Mouse (Mus musculus): ENCODE results near the gene Acbd7.
A peak's percentile ranks its signal among the peaks of the same experiment; 100 is the strongest.

Gene Acbd7

DNA sequence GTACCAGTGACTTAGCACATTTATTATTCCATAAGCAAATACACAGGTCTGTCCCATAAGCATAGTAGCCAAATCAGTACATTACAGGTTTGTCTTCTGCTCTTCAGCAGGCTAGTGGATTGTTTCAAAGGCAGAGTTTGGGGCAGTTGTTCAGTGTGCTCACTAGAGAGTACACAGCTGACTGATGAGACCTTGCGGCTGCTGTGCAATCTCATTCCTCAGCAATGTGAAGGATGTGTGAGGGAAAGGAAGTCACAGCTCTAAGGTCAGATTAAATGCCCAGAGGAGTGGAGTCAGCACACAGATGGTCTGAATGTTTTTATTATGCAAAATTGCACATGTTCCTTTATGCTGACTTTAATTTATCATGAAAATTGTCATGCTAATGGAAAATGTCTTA, 9.4 kb upstream of the Acbd7 start:
- peaks cover 15% of the 10 kb centered on the region for H3K4me1 ChIP-seq (replicated peaks; ENCODE audit: low read depth, low read length)
- H3K9me3 ChIP-seq (ENCODE audit: low read length): no peaks in the 10 kb centered on the region
- no peaks in the 10 kb centered on the region for H3K27me3 ChIP-seq (ENCODE audit: insufficient read depth, low read length)
- peaks cover 98% of the 10 kb centered on the region for H3K36me3 ChIP-seq (ENCODE audit: insufficient read depth, low read length)
- no peak for TF ChIP-seq CTCF (conservative IDR thresholded peaks at IDR 0.05; ENCODE audit: low read length)
- no peak for TF ChIP-seq POU5F1 (IDR thresholded peaks at IDR 0.05; ENCODE audit: borderline replicate concordance, low read length)
- no peak for TF ChIP-seq NANOG (IDR thresholded peaks at IDR 0.05; ENCODE audit: borderline replicate concordance, low read length)
- no peak overlapping the region for H3K4me3 ChIP-seq (replicated peaks; ENCODE audit: low read length)

DNA sequence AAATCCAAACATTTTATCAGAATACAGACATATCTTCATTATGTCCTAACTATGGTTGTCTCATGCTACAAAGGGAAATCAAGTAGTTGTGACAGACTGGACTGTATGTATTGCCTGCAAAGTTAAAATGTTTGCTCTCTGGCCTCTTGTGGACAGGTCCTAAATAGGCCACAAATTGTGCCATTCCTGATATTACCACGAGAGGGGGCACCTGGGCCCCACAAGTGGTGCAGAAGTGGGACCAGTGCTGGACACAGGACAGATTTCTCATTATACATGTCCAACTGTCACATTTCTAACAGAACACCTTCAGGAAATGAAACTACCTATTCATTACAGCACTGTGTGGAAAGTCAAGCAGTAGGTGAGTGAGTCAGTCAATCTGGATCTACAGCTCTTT, 8.6 kb upstream of the Acbd7 start:
- TF ChIP-seq CTCF (conservative IDR thresholded peaks at IDR 0.05; ENCODE audit: low read length) (peak; percentile 74), POU5F1 (IDR thresholded peaks at IDR 0.05; ENCODE audit: borderline replicate concordance, low read length) (no peak), NANOG (IDR thresholded peaks at IDR 0.05; ENCODE audit: borderline replicate concordance, low read length) (no peak)
- no peaks in the 10 kb centered on the region for H3K27me3 ChIP-seq (ENCODE audit: insufficient read depth, low read length)
- no peaks in the 10 kb centered on the region for H3K9me3 ChIP-seq (ENCODE audit: low read length)
- H3K4me3 ChIP-seq (replicated peaks; ENCODE audit: low read length): no peak overlapping the region
- peaks cover 90% of the 10 kb centered on the region for H3K36me3 ChIP-seq (ENCODE audit: insufficient read depth, low read length)
- H3K4me1 ChIP-seq (replicated peaks; ENCODE audit: low read depth, low read length): peaks cover 17% of the 10 kb centered on the region

DNA sequence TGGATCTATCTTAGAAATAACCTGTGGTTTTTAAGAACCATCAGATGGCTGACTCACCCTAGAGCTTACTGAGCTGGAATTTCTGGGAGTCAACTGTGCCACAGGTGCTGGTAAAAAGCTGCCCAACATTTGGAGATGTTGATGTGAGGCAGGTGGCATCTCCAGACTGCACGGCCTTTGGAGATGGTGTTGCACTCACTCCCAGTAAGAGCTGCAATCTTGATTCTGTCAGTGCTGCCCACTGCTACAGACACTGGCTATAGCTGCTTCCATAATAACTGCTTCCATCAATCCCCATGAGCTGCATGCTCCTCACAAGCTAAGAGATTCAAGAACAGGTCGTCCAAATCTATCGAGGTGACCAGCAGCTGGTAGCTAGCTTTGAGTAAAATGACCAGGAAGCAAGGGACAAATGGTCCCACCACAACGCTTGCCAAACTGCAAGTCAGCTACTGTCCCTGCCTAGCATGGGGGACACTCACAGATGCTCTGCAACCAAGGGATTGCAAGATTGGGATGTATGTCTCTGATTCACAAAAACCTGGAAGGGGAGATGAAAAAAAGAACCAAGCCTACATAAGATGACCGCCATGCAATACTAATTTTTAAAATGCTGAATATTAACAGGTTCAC, 4.8 kb upstream of the Acbd7 start:
- Histone ChIP-seq H3K36me3 (ENCODE audit: insufficient read depth, low read length) (peaks cover 52% of the 10 kb centered on the region), H3K9me3 (ENCODE audit: low read length) (no peaks in the 10 kb centered on the region), H3K4me1 (replicated peaks; ENCODE audit: low read depth, low read length) (peaks cover 27% of the 10 kb centered on the region), H3K4me3 (replicated peaks; ENCODE audit: low read length) (peak overlapping the region; percentile 89), H3K27me3 (ENCODE audit: insufficient read depth, low read length) (no peaks in the 10 kb centered on the region; the same call in 1 of the 2 replicates)
- no peak for TF ChIP-seq NANOG (IDR thresholded peaks at IDR 0.05; ENCODE audit: borderline replicate concordance, low read length)
- TF ChIP-seq CTCF (conservative IDR thresholded peaks at IDR 0.05; ENCODE audit: low read length): no peak
- no peak for TF ChIP-seq POU5F1 (IDR thresholded peaks at IDR 0.05; ENCODE audit: borderline replicate concordance, low read length)

DNA sequence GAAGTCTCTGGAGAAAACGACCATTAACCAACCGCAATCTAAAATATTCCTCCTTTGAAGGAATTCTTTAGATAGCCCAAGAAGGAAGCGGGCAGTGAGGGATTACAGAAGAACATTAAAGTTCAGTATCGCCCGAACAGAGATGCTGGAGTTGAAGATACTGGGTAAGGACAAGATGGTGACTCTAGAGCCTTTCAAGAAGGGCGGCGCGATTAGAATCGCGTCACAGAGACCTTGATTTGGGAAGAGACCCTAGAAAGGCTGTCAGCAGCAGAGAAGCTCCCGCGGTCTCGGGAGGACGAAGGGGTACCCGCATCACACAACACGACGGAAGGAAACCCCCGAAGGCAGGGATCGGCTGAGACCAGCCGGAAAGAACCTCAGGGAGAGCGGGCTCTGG, 3.9 kb upstream of the Acbd7 start:
- no peaks in the 10 kb centered on the region for H3K9me3 ChIP-seq (ENCODE audit: low read length)
- peaks cover 30% of the 10 kb centered on the region for H3K4me1 ChIP-seq (replicated peaks; ENCODE audit: low read depth, low read length)
- TF ChIP-seq NANOG (IDR thresholded peaks at IDR 0.05; ENCODE audit: borderline replicate concordance, low read length) (no peak), POU5F1 (IDR thresholded peaks at IDR 0.05; ENCODE audit: borderline replicate concordance, low read length) (no peak), CTCF (conservative IDR thresholded peaks at IDR 0.05; ENCODE audit: low read length) (no peak)
- peak overlapping the region; percentile 89 for H3K4me3 ChIP-seq (replicated peaks; ENCODE audit: low read length)
- peaks cover 3% of the 10 kb centered on the region; the same call in 1 of the 2 replicates for H3K27me3 ChIP-seq (ENCODE audit: insufficient read depth, low read length)
- H3K36me3 ChIP-seq (ENCODE audit: insufficient read depth, low read length): peaks cover 43% of the 10 kb centered on the region

DNA sequence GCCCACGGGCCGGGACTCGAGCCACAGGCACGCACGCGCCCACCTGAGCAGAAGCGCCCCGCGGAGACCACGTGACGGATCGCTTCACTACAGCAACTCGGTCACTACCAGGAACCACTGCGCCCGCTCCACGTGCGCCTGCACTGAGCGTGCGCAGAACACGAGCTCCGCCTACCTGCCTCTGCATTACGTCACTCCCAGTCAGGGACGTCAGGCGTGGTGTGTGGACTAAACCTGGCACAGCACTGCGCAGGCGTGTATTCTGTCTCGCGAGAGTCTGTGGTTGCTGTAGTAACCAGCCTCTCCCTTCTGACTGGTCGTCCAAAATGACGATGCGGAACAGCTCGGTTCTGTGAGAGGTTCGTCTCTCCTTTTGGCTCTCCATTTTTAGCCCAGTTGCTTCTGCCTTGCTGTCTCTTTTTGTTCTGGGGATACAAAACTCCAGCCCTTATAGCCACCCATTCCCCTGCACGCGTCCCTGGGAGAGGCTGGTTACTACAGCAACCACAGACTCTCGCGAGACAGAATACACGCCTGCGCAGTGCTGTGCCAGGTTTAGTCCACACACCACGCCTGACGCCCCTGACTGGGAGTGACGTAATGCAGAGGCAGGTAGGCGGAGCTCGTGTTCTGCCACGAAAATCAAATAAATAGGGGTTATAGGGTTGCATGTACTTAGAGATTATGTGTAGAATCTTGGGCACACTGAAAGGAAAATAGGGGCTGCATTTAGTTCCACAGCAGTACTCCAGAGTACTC, 3.3 kb upstream of the Acbd7 start, which contains the start of gene Rpp38:
Rpp38 (minus strand) TSS at position 160 of the 759 bp plus-strand sequence.
- peaks cover 37% of the 10 kb centered on the region for H3K36me3 ChIP-seq (ENCODE audit: insufficient read depth, low read length)
- peaks cover 3% of the 10 kb centered on the region; the same call in 1 of the 2 replicates for H3K27me3 ChIP-seq (ENCODE audit: insufficient read depth, low read length)
- H3K4me3 ChIP-seq (replicated peaks; ENCODE audit: low read length): peak within 1 kb of the TSS; percentile 89
- no peaks in the 10 kb centered on the region for H3K9me3 ChIP-seq (ENCODE audit: low read length)
- TF ChIP-seq CTCF (conservative IDR thresholded peaks at IDR 0.05; ENCODE audit: low read length): no peak
- TF ChIP-seq NANOG (IDR thresholded peaks at IDR 0.05; ENCODE audit: borderline replicate concordance, low read length): no peak
- TF ChIP-seq POU5F1 (IDR thresholded peaks at IDR 0.05; ENCODE audit: borderline replicate concordance, low read length): no peak
- H3K4me1 ChIP-seq (replicated peaks; ENCODE audit: low read depth, low read length): peaks cover 30% of the 10 kb centered on the region

DNA sequence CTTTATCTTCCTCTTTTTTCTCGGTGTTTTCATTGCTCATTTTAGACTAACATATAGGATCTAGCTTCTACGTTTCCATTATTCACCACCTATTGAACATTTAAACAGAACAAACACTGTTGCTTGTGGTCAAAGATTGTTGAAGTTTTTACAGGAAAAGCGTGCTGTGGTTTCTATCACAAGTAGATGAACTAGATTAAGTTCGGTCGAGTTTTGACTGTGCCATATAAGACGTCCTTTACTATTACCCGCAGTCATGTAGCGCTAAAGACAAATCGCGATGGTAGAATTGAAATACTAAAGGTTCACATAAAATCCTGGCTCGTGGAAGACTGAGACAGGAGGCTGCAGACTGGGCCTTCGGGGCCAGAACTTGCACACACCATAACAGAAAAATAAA, 2.2 kb upstream of the Acbd7 start:
- H3K27me3 ChIP-seq (ENCODE audit: insufficient read depth, low read length): peaks cover 3% of the 10 kb centered on the region; the same call in 1 of the 2 replicates
- TF ChIP-seq CTCF (conservative IDR thresholded peaks at IDR 0.05; ENCODE audit: low read length) (no peak), POU5F1 (IDR thresholded peaks at IDR 0.05; ENCODE audit: borderline replicate concordance, low read length) (no peak), NANOG (IDR thresholded peaks at IDR 0.05; ENCODE audit: borderline replicate concordance, low read length) (no peak)
- H3K4me1 ChIP-seq (replicated peaks; ENCODE audit: low read depth, low read length): peaks cover 31% of the 10 kb centered on the region
- H3K9me3 ChIP-seq (ENCODE audit: low read length): no peaks in the 10 kb centered on the region
- peaks cover 26% of the 10 kb centered on the region for H3K36me3 ChIP-seq (ENCODE audit: insufficient read depth, low read length)
- no peak overlapping the region for H3K4me3 ChIP-seq (replicated peaks; ENCODE audit: low read length)

DNA sequence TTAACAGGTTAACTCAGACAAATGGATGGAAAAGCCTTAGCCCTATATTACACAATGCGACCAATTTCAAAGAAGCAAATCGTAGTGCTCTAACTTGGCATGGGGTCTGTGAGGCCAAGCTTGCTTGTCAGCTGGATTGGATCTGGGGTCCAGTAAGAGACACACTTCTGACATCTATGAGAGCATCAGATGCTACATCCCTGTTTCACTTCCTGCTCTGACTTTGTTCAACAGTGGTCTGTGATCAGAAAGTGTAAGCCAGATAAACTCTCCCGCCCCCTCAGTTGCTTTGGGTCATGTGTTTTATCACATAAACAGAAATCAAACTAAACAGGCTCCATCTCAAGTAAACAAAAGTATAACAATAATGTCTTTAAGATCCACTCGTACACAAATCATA, 12.5 kb downstream of the Acbd7 start:
- Histone ChIP-seq H3K9me3 (ENCODE audit: low read length) (no peaks in the 10 kb centered on the region), H3K4me3 (replicated peaks; ENCODE audit: low read length) (no peak overlapping the region), H3K36me3 (ENCODE audit: insufficient read depth, low read length) (no peaks in the 10 kb centered on the region), H3K27me3 (ENCODE audit: insufficient read depth, low read length) (0 out of 2 replicates have a peak, but pooled peaks cover 3% of the 10 kb centered on the region), H3K4me1 (replicated peaks; ENCODE audit: low read depth, low read length) (no peaks in the 10 kb centered on the region)
- TF ChIP-seq POU5F1 (IDR thresholded peaks at IDR 0.05; ENCODE audit: borderline replicate concordance, low read length) (no peak), CTCF (conservative IDR thresholded peaks at IDR 0.05; ENCODE audit: low read length) (no peak), NANOG (IDR thresholded peaks at IDR 0.05; ENCODE audit: borderline replicate concordance, low read length) (no peak)

DNA sequence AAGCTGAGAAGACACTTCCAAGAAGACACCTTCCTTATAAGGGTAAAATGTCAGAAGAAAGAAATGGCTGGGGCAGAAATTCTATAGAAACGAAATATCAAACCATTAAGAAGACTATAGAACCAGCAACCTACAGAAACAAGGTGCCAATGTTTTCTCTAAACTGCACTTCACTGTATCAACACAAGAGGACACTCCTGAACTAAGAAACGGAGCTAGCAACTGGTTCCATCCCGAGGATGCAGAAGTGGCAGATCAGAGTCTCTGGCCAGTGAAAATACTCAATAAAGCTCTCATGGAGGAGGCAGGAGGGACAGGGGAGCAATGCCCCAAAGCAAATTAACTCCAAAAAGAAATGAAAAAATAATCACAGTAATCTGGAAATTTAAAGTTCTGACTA, 13.0 kb downstream of the Acbd7 start:
- 0 out of 2 replicates have a peak, but pooled peaks cover 3% of the 10 kb centered on the region for H3K27me3 ChIP-seq (ENCODE audit: insufficient read depth, low read length)
- TF ChIP-seq CTCF (conservative IDR thresholded peaks at IDR 0.05; ENCODE audit: low read length): peak; percentile 67
- TF ChIP-seq NANOG (IDR thresholded peaks at IDR 0.05; ENCODE audit: borderline replicate concordance, low read length): no peak

More for the DNA sequence above, 13.0 kb downstream of the Acbd7 start:
- Histone ChIP-seq H3K4me3 (replicated peaks; ENCODE audit: low read length) (no peak overlapping the region), H3K9me3 (ENCODE audit: low read length) (no peaks in the 10 kb centered on the region), H3K4me1 (replicated peaks; ENCODE audit: low read depth, low read length) (no peaks in the 10 kb centered on the region), H3K36me3 (ENCODE audit: insufficient read depth, low read length) (no peaks in the 10 kb centered on the region)
